Mouse (Mus musculus) intestine, embryonic 15.5 days (tissue): ENCODE data around the gene Pcnx4. TPM values are rescaled to one million over a fixed set of nuclear protein-coding genes. Genes with fewer than 3 reads are reported as not detected.
"Not testable (repeated sequence)": the region's sequence is repeated elsewhere in the genome, so short reads cannot be mapped to it uniquely, and the experiment has no call there.

Experiments
- ATAC-seq: fragments of 200-750 bp; cut with Nextera tagmentation; 2 replicates; pipeline ENCODE4 v1.8.0; 2017; ENCODE audit warnings: moderate TSS enrichment, moderate library complexity
- H3K27ac ChIP-seq: fragments of 300-500 bp; sonication (generic); 2 replicates; pipeline ENCODE4 v1.5.1; 2015; ENCODE audit warnings: mild to moderate bottlenecking, inconsistent platforms
- H3K27me3 ChIP-seq: fragments of 300-500 bp; sonication (generic); replicated peaks from 2 replicates; pipeline ENCODE4 v1.6.1; 2015; ENCODE audit warnings: inconsistent platforms
- H3K36me3 ChIP-seq: fragments of 300-500 bp; sonication (generic); 2 replicates; pipeline ENCODE4 v1.6.1; 2015; ENCODE audit warnings: inconsistent platforms
- H3K4me1 ChIP-seq: fragments of 300-500 bp; sonication (generic); replicated peaks from 2 replicates; pipeline ENCODE4 v1.6.1; 2015; ENCODE audit warnings: inconsistent platforms
- H3K4me2 ChIP-seq: fragments of 300-500 bp; sonication (generic); replicated peaks from 2 replicates; pipeline ENCODE4 v1.6.1; 2015; ENCODE audit warnings: mild to moderate bottlenecking, inconsistent platforms
- H3K4me3 ChIP-seq: fragments of 300-500 bp; sonication (generic); replicated peaks from 2 replicates; pipeline ENCODE4 v1.5.1; 2015; ENCODE audit warnings: inconsistent platforms
- H3K9ac ChIP-seq: fragments of 300-500 bp; sonication (generic); 2 replicates; pipeline ENCODE4 v1.6.1; 2015; ENCODE audit warnings: inconsistent platforms
- H3K9me3 ChIP-seq: fragments of 300-500 bp; sonication (generic); 2 replicates; pipeline ENCODE4 v1.6.1; 2016; ENCODE audit warnings: inconsistent platforms
- WGBS: fragments of 180-500 bp; shearing (Covaris S2); methylation state at CpG from one replicate; pipeline ENCODE4 v1.1.7; 2015; 5-methylcytosine and 5-hydroxymethylcytosine counted together
- polyA plus RNA-seq: library from polyadenylated mRNA; unstranded; fragments of >200 nt; fragmentation: Nextera tagmentation; extraction: Ambion mirVana; gene quantifications from 2 replicates; pipeline ENCODE4 v1.2.1, GENCODE M21; 2015

Gene Pcnx4
- polyA plus RNA-seq, 1 experiment from 2014 or later = 7.7 TPM

DNA sequence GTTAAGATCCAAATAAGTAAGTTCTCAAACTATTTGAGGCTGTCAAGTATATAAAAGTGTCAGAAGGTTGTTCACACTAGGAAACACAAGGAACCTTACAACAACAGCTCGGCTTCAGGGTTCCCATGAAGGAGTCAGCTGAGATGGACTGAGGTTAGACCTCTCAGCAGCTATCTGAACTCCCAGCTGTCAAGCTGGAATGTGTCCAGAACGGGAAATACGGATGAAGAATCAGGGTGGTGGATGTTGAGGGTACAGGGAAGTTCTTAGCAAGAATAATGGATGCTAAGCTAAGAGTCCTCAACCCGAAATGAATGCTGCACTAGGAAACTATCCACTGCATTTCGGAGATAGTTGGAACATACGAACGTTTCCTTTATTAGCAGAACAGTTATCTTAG, 3.9 kb upstream of the Pcnx4 start:
- no peaks in the 10 kb centered on the region for H3K9me3 ChIP-seq
- H3K27ac ChIP-seq = no peak overlapping the region
- WGBS = 78% methylated on average over 7 of the region's 7 CpGs
- no peaks in the 10 kb centered on the region for H3K27me3 ChIP-seq
- no peaks in the 10 kb centered on the region for H3K36me3 ChIP-seq
- H3K9ac ChIP-seq = no peak overlapping the region
- no peak overlapping the region for H3K4me2 ChIP-seq
- no peak for ATAC-seq
- H3K4me3 ChIP-seq = no peak overlapping the region
- 0 out of 2 replicates have a peak, but pooled peaks cover 5% of the 10 kb centered on the region for H3K4me1 ChIP-seq

DNA sequence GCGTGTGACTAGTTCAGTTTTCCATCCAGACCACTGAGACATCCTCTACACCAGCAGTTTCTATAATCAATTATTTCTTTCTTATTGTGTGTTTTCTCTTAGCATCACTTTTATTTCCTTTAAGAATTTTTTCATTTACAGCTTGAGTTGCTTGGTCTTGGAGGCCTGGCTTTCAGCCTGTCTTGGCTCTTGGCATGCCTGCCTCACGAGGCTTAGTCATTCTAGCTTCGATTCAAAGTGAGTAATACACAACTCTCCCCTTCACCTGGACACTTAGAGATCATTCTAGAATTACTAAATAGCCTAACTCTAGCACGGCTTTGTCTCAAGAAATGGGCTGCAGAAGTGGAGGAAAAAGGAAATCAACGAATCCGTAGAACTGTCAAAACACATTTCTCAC, 2.2 kb upstream of the Pcnx4 start:
- no peak for ATAC-seq

DNA sequence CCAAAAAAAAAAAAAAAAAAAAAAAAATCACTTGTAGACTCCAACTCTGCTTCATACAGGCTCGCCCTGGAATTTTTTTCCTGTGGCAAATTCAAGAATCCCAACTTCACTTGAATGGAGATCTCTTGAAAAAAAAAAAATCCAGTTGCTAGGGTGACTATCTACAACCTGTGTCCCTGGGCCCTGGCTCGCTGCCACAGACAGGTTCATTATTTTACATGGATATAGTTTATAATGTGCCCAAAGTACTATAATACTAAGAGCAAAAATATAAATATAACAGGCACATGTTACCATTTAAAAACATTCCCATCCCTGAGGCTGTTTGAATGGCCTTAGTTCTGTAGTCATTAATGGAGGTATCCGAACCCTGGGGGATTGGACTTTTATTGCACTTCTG, 584 bp upstream of the Pcnx4 start:
- Histone ChIP-seq H3K9ac (no peak overlapping the region), H3K36me3 (no peaks in the 10 kb centered on the region), H3K9me3 (no peaks in the 10 kb centered on the region), H3K4me2 (peak overlapping the region; percentile 70), H3K4me1 (0 out of 2 replicates have a peak, but pooled peaks cover 6% of the 10 kb centered on the region), H3K27ac (no peak overlapping the region), H3K4me3 (peak overlapping the region; percentile 67), H3K27me3 (no peaks in the 10 kb centered on the region)
- ATAC-seq = no peak
- 49% methylated on average over 3 of the region's 3 CpGs for WGBS

More for the DNA sequence above, 2.2 kb upstream of the Pcnx4 start:
- H3K27ac ChIP-seq = no peak overlapping the region
- H3K4me3 ChIP-seq = no peak overlapping the region
- no peaks in the 10 kb centered on the region for H3K9me3 ChIP-seq
- no peak overlapping the region for H3K4me2 ChIP-seq
- H3K36me3 ChIP-seq = no peaks in the 10 kb centered on the region
- no peak overlapping the region for H3K9ac ChIP-seq
- H3K27me3 ChIP-seq = no peaks in the 10 kb centered on the region
- 86% methylated on average over 6 of the region's 6 CpGs for WGBS
- 0 out of 2 replicates have a peak, but pooled peaks cover 6% of the 10 kb centered on the region for H3K4me1 ChIP-seq

DNA sequence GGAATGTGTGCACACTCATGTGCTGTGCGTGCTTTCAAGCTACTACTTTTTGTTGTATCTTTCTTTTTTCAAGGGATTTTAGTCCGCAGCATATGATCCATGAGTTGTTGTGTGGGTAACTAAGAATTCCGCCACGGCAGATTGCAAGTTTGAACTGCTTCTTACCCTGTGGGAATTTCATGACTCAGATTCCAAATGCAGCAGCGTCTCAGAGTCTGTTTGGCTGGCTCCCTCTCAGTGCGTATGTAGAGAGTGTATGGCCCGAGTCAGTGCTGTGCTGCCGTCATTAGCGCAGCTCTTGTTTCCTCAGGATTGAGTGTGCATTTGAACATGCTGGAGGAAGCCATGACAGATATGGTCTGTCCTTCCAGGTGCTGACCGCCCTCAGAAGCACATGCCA, 2.4 kb downstream of the Pcnx4 start:
- H3K9me3 ChIP-seq = no peaks in the 10 kb centered on the region
- 84% methylated on average over 10 of the region's 10 CpGs for WGBS
- H3K27me3 ChIP-seq = no peaks in the 10 kb centered on the region
- no peak overlapping the region for H3K4me2 ChIP-seq
- no peak overlapping the region for H3K27ac ChIP-seq
- ATAC-seq = no peak
- H3K9ac ChIP-seq = no peak overlapping the region
- 0 out of 2 replicates have a peak, but pooled peaks cover 6% of the 10 kb centered on the region for H3K4me1 ChIP-seq
- H3K4me3 ChIP-seq = no peak overlapping the region
- H3K36me3 ChIP-seq = 0 out of 2 replicates have a peak, but pooled peaks cover 2% of the 10 kb centered on the region

DNA sequence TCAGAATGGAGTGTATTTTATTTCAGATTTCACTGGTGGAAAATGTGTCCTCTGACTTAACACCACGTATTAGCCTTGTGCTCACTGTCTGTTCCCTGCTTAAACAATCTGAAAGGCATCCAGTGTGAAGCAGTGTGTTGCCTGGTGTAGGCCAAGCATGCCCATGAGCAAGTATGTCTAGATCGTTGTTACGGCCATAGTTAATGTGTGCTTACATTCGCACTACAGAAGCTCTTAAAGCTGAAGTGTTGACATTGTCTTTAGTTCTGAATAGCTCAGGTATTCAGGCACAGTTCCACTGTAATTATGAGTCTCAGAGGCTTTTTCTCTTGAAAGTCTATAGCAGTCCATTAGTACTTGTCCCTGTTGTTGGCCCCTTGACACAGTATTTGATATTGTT, 18.2 kb downstream of the Pcnx4 start:
- Histone ChIP-seq H3K27me3 (no peaks in the 10 kb centered on the region), H3K9me3 (no peaks in the 10 kb centered on the region), H3K36me3 (0 out of 2 replicates have a peak, but pooled peaks cover 3% of the 10 kb centered on the region), H3K4me1 (no peaks in the 10 kb centered on the region), H3K27ac (no peak overlapping the region), H3K9ac (no peak overlapping the region), H3K4me3 (no peak overlapping the region), H3K4me2 (no peak overlapping the region)
- ATAC-seq = no peak
- 75% methylated on average over 4 of the region's 4 CpGs for WGBS

DNA sequence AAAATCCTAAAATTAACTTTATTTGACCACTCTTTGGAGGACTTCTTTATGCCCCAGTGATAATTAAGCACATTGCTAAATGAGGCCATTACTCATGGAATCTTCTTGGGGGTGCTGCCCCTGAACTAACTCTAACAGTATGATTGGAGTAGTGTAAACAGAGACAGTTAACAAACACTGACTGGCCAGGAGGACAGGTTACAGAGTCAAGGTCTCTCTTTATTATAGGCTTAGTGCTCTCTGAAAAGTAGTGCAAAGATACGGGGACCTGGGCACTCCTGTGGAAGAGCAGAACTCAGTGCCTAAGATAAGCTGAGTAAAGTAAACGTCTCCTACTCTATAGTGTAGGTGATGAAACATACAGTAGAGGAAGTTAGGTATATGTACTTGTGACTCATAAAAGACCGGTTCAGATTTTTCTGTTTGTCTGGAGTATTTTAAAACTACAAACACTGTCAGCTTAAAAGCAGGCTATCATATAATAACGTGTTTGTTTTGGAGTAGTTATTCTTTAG, 28.2 kb downstream of the Pcnx4 start:
- no peaks in the 10 kb centered on the region for H3K9me3 ChIP-seq
- no peaks in the 10 kb centered on the region for H3K4me1 ChIP-seq
- no peak overlapping the region for H3K9ac ChIP-seq
- no peak for ATAC-seq
- H3K4me2 ChIP-seq = no peak overlapping the region
- no peaks in the 10 kb centered on the region for H3K36me3 ChIP-seq
- H3K4me3 ChIP-seq = no peak overlapping the region
- WGBS = 73% methylated on average over 4 of the region's 4 CpGs
- H3K27ac ChIP-seq = no peak overlapping the region
- no peaks in the 10 kb centered on the region for H3K27me3 ChIP-seq

DNA sequence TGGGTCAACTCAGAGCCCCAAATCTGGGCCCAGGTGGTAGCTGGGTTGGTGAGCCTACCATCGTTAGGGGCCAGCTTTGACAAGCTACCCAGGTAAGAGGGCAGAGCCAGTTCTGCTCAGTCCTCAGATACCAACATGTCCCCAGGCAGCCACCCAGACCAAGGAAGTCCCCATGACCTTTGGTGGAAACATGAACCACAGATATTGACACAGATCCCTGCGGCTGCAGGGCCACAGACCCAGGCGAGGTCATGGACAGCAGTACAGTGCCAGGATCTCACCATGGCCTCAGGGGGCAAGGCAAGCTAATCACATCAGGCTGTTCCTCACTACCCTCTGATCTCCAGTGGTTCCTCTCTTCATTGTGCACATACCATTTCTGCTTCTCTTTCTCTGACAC, 45.8 kb downstream of the Pcnx4 start:
- ATAC-seq = no peak
- Histone ChIP-seq H3K4me1 (no peaks in the 10 kb centered on the region), H3K27ac (no peak overlapping the region), H3K4me3 (no peak overlapping the region), H3K9ac (no peak overlapping the region), H3K4me2 (no peak overlapping the region), H3K36me3 (no peaks in the 10 kb centered on the region), H3K27me3 (no peaks in the 10 kb centered on the region), H3K9me3 (no peaks in the 10 kb centered on the region)
- WGBS = 94% methylated on average over 3 of the region's 3 CpGs

DNA sequence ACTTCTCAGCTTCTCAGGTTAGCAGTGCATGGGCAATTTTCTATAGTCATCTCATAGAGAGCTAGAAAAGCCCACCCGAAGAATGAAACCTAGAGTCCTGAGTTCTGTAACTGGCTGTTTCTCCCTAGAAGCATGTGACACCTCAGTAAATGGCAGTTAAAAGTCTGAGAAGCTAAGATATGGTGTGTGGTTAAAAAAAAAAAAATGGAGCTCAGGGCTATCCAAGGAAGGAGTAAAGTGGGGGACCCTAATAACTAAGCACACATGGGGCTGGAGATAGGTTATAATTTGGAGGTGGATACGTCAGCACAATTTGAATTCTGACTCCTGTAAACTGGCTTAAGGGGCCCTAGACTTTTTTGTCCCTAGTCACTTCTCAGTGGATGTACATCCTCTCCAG, 46.9 kb downstream of the Pcnx4 start:
- H3K4me1 ChIP-seq = no peaks in the 10 kb centered on the region
- no peaks in the 10 kb centered on the region for H3K36me3 ChIP-seq
- H3K9me3 ChIP-seq = no peaks in the 10 kb centered on the region
- H3K4me3 ChIP-seq = no peak overlapping the region
- H3K4me2 ChIP-seq = no peak overlapping the region
- 97% methylated on average over 2 of the region's 2 CpGs for WGBS
- H3K27ac ChIP-seq = no peak overlapping the region
- H3K9ac ChIP-seq = no peak overlapping the region
- no peaks in the 10 kb centered on the region for H3K27me3 ChIP-seq
- ATAC-seq = no peak

DNA sequence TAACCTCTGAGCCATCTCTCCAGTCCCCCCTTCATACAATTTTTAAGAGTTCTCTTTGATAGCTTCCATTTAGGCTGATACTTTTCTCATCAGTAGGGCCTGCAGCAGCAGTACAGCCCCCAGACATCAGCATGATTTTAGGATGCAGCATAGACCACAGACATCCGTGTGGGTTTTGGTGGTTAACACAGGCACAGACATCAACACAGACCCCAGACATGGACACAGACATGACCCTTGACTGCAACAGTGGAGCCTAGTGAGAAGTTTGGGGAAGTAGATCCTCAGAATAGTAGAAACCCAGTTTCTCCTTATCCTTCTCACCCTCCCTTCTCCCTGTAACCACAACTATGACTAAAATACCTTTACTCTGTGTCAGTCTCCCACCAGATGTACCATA, 49.2 kb downstream of the Pcnx4 start:
- H3K4me3 ChIP-seq = no peak overlapping the region
- H3K36me3 ChIP-seq = no peaks in the 10 kb centered on the region
- no peak for ATAC-seq
- no peaks in the 10 kb centered on the region for H3K4me1 ChIP-seq
- no peak overlapping the region for H3K27ac ChIP-seq
- no peaks in the 10 kb centered on the region for H3K27me3 ChIP-seq
- H3K4me2 ChIP-seq = no peak overlapping the region
- WGBS = 87% methylated on average over 1 of the region's 1 CpGs
- H3K9ac ChIP-seq = no peak overlapping the region
- H3K9me3 ChIP-seq = no peaks in the 10 kb centered on the region

DNA sequence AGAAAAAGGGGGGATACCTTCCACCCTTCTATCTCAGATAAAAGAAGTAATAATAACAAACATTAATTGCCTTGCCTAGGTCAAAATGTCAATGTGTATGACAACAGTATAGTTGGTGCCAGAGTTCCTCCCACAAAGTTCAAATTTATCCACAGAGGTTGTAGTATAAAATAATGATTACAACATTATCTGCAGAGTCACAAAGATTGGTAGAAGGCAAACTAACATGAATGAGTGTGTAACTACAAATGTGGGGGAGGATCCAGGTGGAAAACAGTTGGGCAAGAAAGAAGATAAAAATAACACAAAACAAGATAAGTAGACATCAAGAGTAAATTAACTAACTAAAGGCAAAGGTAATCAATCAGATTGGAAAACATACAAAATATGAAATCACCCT, 56.8 kb downstream of the Pcnx4 start:
- Histone ChIP-seq H3K27ac (no peak overlapping the region), H3K36me3 (no peaks in the 10 kb centered on the region), H3K27me3 (no peaks in the 10 kb centered on the region), H3K4me2 (no peak overlapping the region), H3K4me1 (no peaks in the 10 kb centered on the region), H3K9ac (no peak overlapping the region), H3K9me3 (no peaks in the 10 kb centered on the region), H3K4me3 (no peak overlapping the region)
- ATAC-seq = no peak

DNA sequence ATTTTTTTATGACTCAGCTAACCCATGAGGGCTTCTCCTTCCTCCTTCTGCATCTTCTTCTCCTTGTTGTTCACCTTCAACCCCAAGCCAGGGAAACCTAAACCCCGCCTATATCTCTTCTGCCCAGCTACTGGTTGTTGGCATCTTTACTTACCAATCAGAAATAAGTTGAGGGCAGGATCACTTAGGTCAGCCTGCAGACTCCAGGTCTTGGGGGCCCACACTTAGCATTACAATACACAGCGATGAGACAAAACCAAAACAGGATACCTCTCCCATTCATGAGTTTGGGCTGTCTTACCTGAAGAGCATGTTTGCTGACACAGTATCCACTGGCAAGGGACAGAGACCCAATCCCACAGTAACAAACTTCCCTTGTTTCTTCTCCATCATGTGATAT, 57.8 kb downstream of the Pcnx4 start:
- WGBS = 72% methylated on average over 2 of the region's 2 CpGs

DNA sequence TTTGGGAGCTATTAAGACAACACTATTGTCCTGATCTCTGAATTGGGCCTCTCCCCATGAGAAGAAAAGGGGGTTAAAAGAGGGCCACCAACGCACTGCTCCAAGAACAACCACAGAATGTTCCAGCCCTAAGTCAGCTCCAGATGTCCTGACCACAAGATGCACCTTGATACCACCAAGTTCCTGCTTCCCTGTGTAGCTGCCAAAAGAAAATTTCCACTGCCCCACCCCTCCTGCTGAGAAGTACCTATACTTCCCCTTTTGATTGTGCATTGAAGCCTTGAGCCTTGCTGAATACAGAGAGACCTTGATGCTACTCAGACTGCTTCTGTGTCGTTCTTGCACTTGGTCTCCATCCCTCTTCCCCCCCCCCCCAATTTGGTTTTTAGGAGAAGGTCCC, 62.5 kb downstream of the Pcnx4 start:
- H3K36me3 ChIP-seq, ATAC-seq: not testable (repeated sequence)

More for the DNA sequence above, 57.8 kb downstream of the Pcnx4 start:
- no peak for ATAC-seq
- Histone ChIP-seq H3K9me3 (no peaks in the 10 kb centered on the region), H3K4me3 (no peak overlapping the region), H3K9ac (no peak overlapping the region), H3K27me3 (no peaks in the 10 kb centered on the region), H3K36me3 (no peaks in the 10 kb centered on the region), H3K4me2 (no peak overlapping the region), H3K27ac (no peak overlapping the region), H3K4me1 (no peaks in the 10 kb centered on the region)

DNA sequence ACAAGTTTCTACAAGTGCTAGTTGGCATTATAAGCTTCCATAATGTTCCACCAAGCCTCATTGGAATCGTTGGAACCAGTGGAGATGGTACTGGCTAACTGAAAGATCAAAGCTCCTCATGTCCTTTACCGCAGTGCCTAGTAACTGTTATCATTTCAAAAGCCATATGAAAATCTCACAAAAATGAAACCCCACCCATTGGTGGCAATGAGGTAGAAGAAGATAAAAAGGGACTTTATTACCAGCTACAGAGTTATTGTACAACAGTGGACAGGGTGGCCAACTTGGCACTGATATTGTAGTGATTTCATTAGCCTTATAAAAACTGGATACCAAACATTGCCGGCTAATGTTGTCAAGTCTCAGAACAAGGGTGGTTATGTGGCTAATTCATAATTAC, 75.9 kb downstream of the Pcnx4 start:
- Histone ChIP-seq H3K9me3 (no peaks in the 10 kb centered on the region), H3K36me3 (no peaks in the 10 kb centered on the region), H3K4me2 (no peak overlapping the region), H3K4me1 (no peaks in the 10 kb centered on the region), H3K9ac (no peak overlapping the region), H3K4me3 (no peak overlapping the region), H3K27me3 (no peaks in the 10 kb centered on the region), H3K27ac (no peak overlapping the region)
- 91% methylated on average over 3 of the region's 3 CpGs for WGBS
- no peak for ATAC-seq

More for the DNA sequence above, 62.5 kb downstream of the Pcnx4 start:
- not testable (repeated sequence) for H3K9me3 ChIP-seq, H3K9ac ChIP-seq, H3K27me3 ChIP-seq, H3K4me3 ChIP-seq, H3K4me2 ChIP-seq, H3K4me1 ChIP-seq, H3K27ac ChIP-seq
- 96% methylated on average over 2 of the region's 2 CpGs for WGBS
